Mouse (Mus musculus): ENCODE measurements around the gene Mfap1b.

DNA sequence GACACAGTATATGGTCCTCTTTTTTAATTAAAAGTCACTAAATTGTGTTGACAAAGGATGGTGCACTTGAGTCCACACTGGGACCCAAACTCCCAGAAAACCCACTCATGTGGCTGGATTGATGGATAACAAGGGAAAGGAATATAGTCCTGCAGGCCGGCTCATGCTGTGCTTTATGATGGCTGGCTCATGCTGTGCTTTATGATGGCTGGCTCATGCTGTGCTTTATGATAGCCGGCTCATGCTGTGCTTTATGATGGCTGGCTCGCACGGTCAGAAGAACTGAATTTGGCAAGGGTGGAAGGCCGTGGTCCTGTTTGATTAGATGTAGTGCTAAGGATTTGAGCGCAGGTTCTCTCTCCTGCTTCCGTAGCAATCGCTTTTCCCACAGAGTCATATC is 9.7 kb upstream of the Mfap1b start:
- no peak for TF ChIP-seq MEF2A (IDR thresholded peaks at IDR 0.05; ENCODE audit: extremely low read depth, insufficient replicate concordance, low read depth, low read length, poor library complexity, severe bottlenecking)
- no peak for TF ChIP-seq BHLHE40 (IDR thresholded peaks at IDR 0.05; ENCODE audit: borderline replicate concordance, low read depth, low read length)

Data from MEL (cell line).